Mouse (Mus musculus): Measurements from ENCODE around the gene Shpk.

Gene Shpk

DNA sequence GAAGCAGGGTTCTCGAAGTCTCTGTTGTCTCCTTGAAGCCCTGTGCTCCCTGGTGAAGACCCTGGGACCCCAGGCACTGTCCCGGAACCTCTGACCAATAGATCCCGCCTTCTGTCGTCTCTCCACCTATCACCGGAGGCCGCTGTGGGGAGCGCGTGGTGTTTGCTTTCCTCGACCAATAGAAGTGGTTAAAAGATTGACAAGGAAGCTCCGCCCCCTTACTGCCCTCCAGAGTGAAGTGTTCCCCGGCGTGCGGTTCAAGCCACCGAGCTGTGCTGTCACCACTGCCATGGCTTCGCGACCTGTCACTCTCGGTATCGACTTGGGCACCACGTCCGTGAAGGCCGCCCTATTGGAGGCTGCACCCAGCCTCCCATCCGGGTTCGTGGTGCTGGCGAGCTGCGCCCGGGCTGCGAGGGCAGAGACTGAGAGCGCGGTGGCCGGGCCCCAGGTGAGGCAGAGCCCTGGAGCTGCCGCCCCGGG is at the start of gene Shpk:
Shpk (plus strand) TSS at position 231 of the 483 bp plus-strand sequence.
- peak; percentile 95 for DNase-seq

DNA sequence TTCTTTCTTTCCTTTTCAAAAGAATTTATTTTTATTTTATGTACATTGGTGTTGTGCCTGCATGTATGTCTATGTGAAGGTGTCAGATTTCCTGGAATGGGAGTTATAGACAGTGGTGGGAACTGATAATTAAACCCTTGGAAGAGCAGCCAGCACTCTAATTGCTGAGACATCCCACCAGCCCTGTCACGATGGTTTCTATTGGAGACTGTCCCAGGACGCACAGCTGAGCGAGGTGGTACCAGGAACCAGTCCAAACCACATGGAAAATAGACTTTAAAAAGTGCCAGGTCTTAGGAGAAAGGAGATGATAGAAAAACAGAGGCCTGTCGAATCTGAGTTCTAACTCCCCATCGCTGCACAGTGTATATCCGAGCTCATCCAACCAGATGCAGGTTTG is 44.2 kb upstream of the Shpk start:
- DNase-seq = no peak

DNA sequence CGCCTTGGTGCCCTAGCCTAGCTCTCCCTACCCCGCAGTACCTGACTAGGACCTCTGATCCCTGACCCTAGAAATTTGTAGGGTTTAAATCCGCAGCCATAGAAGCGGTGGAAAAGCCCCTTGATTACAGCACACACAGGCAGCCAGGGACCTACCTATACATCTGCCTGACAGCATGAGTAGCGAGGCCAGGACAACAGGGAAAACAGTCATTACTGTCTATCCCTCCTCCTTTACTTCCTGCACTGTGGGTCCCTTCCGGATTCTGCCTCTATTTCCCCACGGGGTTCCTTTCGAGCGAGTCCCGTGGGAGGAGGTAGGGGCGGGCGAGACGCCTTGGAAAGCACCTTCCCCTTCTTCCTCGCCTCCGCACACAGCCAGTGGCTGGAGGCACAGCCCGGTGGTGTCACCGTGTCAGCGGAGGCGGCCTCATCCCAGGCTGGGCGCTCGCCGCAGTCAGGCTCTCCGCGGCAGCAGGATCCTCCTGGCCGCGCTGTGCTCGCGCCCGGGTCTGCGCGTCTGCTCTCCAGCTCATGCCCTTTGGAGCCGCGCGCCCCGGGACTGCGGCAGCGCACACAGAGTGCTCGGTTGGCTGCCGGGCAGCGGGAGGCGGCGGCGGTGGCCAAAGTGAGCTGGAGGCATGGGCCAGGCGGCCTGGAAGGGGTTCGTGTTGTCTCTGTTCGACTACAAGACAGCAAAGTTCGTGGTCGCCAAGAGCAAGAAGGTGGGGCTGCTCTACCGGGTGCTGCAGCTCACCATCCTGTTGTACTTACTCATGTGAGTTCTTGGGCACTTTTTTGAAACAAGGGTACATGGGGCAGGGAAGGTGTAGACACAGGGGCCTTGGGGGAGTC is 39.1 kb upstream of the Shpk start, which contains the start of gene P2rx5:
P2rx5 (plus strand) TSS at position 465 of the 854 bp plus-strand sequence.
- peak; percentile 78 for DNase-seq

DNA sequence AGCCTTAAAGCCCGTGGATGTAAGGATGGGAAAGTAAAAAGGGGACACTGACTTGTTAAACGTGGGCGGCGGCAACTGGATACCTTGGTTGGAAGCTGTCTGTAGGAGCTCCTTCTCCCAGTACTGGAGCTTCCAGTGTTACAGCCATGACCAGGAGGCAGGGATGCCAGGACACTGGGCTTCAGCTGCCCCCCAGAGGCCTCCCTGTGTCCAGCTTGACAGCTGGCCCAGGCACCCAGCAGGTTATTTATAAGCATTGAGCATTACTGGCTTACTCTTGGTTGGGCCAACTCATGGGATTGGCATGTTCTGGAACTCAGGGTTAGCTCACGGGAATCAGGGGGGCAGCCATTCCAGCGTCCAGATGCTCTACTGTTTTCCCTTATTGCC is 38.5 kb upstream of the Shpk start:
- DNase-seq = peak; percentile 8

DNA sequence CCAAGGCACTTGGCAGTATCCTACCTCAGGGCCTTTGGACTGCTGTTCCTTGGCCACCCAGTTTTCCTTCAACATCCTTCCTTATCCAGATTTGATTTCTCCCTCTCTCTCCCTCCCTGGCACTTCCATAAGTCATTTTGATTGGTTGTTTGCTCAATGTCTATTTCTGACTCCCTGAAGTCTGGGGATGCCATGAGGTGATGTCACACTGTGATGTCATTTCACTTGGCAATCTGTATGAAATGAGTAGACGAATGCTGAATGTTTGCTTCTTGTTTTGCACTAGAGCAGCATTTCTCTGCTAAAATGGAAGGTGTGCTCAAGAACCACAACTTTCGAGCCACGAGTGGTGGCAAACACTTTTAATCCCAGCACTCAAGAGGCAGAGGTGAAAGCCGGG is 37.6 kb upstream of the Shpk start:
- DNase-seq = no peak

DNA sequence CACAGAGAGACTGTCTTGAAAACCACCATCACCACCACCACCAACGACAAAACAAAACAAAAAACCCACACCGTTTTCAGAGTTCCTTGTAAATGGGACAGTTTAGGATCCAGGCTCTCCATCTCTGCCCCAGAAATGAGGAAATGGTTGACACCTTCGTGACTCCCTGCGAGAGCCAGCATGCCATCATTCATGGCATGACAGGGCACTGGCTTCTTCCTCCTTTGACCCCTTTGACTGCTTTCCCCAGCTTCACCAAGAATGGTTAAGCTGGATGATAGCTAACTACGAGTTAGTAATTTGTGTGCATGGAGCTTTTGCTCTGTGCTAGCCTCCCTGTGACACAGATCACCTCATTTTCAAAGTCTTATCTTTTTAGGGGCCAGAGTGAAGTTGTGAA is 37.0 kb upstream of the Shpk start:
- no peak for DNase-seq

DNA sequence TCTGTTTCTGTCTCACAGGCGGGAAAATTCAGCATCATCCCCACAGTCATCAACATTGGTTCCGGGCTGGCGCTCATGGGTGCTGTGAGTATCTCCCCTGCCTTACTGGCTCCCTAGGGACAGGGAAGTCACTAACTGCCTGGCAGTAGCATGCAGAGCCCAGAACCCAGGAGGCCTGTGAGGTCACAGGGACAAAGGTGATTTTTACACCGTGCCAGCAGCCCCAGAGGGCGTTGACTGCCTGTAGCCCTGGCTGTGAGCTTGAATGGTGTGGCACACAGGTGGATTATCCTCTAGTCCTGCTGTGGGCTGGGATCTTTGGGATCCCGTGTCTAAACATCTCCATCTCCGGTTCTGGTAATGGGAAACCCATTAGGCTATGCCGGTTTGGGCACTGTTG is 31.2 kb upstream of the Shpk start:
- no peak for DNase-seq

DNA sequence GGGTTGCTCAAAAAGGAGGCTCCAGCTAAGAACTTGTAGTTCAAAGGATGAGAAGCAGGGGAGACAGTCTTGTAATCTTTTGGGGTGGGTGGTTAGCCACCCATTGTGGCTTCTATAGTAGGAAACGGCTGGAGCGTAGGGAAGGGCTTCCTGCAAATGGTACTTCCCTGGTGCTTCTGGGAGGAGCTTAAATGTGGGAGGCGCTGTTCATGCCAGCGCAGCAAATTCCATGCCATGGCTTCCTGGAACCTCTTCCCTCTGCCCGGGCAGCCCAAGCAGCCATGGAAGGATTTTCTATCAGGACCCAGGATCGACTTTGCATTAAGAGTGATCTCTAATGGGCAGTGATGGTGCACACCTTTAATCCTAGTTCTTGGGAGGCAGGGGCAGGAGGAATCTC is 30.7 kb upstream of the Shpk start:
- DNase-seq = no peak

DNA sequence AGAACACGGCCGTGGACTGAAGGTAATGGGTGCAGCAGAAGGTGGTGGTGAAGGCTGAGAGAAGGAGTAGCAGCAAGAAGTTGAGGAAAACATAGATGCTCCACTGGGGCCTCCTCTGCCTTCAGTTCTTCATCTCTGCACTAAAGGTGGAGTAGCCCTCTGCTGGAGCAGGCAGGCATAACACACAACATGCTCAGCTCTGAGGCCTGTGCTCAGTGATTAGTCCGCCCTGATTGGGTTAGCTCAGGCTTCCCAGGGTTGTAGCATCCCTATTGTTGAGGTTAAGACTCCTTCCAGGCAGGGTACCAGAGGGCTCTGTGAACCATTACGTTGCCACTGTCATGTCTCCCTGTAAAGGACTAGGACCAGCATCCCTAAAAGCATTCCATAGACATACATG is 30.0 kb upstream of the Shpk start:
- DNase-seq = peak; percentile 64

DNA sequence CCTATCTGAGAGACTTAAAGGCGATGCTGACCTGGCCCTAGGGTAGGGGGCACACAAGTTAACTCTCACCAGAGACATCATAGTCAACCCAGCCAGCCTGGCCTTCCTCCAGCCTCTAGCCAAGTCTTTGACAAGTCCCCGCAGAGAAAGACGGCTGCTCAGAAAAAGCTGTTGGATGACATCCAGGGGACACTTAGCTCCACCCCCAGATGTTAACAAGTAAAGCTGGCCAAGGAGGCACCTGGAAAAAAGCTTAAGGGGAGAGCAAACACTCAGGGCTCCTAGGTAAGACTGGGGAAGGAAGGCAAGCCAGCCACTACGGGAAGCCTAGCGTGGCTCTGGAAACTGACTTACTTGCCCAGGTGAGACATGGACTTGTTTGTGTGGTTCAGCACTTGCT is 27.1 kb upstream of the Shpk start:
- DNase-seq = no peak

DNA sequence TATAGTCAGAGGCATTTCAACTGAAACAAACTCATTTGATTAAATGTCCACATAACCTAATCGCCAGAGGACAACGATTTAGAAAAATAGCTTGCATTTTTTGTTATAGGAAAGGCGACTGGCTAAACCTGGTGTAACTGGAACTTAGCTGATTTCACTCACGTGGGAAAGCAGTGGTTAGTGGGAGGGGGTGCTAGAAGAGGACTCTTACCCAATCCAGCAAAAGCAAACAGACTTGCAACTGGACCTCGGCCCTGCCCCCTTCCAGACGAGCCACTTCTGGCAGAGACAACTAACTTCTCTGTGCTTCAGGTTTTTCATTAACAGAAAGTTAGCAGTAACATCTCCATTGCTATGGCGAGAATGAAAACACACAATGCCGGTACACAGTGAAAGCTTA is 23.6 kb upstream of the Shpk start:
- DNase-seq = no peak

DNA sequence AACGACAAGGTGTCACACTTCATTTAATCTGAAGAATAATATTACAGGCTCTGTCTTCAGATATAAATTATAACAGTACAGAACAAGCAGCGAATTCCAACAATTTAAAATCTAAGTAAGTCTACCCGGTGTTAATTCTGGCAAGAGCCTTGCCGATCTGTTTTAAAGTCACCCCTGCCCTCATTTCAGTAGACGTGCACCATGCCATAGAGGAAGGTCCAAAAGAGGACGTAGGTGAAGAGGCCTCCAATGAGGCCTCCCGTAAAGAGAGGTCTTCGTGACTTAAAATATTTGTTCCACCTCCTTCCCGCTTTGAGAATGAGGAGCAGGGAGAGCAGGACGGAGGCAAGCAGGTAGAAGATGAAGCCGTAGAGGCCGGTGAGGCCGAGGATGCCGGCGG is 23.1 kb upstream of the Shpk start:
- no peak for DNase-seq

DNA sequence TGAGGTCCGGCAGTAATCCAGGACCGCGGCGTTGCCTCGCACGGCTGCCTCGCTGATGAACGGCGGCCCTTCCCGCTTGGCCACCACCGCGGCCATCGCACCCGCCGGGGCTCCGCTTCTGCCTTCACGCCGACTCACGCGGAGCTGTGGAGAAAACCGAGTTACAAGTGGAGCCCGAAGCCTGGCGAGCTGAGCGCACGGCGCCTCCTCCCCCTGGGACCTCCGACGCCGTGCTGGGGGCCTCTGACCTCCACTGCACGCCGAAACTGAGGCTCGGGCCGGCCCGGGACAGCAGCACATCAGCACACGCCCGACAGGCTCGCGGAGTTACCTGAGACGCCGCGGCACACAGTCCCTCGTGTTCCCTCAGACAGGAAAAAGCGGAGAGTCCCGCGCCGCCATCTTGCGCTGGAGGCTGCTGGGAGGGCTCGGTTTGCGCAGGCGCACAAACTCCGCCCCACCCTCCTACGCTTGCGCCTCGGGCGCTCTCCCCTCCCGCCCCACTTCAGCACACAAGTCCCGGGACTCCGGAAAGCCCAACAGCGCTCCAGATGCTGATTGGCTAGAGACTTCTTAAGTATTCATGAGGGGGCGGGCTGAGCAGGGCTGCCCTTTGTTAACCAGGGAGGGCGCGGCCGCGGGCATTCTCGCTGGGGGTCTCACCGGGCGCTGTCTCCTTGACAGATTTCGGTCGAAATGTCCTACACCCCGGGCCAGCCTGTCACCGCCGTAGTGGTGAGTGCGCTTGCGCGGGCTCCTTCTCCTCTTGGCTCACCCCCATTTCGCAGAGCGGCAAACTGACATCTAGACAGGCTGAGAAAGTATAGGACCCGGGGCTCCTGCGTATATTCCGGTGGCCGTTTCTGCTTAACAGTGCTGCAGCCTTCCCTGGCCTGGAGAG is 22.4 kb upstream of the Shpk start, which contains the start of the genes Emc6 and Tax1bp3:
Emc6 (minus strand) TSS at position 430 of the 901 bp plus-strand sequence.
Tax1bp3 (plus strand) TSS at position 476 of the 901 bp plus-strand sequence.
- DNase-seq = peak; percentile 99

DNA sequence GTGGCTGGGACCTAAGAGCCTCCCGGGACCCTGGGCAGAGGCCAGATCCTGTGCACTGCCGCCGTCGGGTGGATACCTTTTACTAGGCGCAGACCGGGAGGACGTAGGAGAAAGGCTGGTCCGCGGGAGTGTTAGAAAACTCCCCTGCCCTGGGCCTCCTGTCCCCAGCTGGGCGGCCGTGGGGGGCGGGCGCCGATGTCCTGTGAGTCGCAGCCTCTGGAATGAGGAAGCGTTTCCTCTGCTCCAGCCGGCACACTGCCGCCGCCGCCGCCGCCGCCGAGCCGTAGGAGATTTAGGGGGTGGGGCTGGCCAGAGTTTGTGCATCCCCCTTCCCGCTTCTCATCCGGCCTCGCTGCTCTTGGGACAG is 21.8 kb upstream of the Shpk start:
- peak; percentile 87 for DNase-seq

DNA sequence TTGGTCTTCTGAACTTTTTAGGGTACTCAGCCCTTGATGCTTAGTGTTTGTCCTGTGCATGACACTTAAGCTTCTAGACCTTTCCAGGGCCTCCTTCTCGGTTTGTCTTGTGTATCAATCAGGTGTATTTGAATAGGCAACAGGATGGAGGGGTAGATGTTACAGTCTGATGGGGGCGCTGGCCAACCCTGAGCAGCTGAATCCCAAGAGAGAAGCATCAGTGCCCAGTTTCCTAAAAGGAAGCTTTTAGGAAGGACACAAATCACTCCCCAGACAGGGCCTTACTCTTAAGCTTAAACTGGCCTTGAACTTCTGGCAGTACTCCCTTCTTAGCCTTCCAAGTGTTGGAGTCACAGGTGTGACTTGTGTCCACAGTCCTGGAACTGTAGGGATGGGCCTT is 21.4 kb upstream of the Shpk start:
- no peak for DNase-seq

DNA sequence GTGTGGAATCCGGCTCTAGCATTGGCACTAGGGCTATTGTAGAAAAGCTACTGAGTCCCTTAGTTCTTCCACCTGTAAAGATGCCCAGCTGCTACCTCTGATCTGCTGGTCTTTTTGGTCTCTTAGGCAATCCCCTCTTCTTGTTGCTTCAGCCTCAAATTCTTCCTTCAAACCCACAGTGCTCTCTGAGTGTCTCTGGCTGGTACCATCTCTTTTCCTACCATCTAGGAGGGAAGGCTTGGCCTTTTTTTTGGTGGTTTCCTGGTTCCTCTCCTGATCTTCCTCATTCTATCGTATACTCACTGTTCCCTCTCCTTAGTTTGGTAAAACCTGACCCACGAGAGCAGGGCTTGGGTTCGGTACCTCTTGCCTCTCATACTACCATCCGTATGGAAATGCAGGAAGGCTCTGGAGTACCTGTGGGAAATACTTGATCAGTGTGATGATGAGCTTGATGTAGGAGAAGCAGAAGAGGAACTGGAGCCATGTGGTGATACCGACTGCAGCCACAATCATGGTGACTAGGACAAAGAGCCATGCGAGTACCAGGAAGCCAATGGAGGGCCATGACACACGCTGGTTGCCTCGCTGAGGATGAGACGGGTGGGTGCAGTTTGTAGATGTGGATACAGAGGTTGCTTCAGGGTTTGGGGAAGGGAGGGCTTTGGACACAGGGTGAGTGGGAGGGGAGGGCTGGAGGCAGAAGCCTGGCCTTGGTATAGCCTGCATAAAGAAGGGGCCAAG is 13.2 kb upstream of the Shpk start:
- DNase-seq = no peak

DNA sequence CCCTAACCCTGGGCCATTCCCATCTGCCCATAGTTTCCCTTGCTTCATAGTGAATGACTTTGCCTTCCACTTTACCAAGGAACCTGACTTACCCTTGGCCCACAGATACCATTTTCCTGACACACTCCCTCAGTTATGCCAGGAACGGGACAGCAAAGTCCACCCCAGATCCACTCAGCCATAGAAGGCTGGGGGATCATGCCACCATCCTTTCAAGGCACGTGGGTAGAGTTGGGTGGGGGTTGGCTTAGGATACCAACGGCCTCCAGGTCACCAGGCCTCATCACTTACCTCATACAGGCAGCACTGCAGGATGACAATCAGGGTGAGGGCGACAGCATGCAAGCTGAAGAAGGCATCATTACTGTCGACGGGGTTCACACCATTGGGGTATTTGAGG is 12.0 kb upstream of the Shpk start:
- DNase-seq = no peak

DNA sequence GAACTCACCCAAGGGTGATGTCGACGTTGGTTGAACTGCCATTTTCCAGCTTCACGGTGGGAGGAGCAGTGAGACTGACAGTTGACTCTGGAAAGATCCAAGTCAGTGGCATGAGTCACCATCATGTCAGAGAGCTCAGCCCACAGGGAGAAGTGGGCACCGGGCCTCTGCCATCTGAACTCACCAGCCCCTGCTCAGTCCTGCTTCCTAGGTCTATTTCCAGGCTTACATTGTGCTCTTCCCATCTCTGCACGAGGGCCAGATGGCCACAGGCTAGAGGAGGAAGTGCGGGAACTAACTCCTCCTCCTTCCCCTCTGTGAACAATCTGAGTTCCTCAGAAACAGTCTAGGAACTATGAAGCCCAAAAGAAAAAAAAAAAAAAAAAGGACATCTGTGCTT is 6.2 kb upstream of the Shpk start:
- DNase-seq = no peak

DNA sequence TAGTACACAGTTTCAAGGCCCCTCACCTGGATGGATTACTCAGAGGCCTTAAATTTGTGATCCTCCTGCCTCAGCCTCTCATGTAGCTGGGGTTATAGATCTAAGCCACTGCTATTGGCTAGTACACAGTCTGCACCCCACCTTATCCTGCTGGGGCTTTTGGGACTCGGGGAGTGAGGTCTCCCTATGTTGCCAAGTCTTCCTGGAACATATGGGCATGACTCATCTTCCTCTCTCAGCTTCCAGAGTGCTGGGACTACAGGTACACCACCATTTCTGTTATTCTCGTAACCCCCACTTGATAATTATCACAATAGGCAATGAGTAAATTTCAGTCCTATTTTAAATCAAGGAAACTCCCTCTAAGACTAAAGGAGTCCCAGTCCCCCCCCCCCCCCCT is 4.8 kb upstream of the Shpk start:
- no peak for DNase-seq

DNA sequence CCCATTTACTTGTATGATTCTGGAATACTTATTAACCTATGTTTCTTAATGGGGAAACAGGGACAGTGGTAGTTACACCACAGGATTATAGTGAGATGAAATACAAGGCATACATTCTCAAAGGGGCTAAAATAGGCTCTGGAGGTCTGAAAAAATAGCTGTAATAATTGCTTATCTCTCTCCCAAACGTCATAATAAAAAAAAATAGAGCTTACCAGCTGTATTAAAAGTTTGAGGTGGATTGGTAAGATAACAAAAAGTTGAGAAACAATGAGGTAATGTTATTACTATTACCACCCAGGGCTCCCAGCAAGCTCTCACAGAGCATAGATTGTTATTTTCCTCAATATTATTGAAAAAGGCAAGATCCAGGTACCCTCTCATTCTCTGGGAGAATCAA is 1.1 kb upstream of the Shpk start:
- DNase-seq = no peak

DNA sequence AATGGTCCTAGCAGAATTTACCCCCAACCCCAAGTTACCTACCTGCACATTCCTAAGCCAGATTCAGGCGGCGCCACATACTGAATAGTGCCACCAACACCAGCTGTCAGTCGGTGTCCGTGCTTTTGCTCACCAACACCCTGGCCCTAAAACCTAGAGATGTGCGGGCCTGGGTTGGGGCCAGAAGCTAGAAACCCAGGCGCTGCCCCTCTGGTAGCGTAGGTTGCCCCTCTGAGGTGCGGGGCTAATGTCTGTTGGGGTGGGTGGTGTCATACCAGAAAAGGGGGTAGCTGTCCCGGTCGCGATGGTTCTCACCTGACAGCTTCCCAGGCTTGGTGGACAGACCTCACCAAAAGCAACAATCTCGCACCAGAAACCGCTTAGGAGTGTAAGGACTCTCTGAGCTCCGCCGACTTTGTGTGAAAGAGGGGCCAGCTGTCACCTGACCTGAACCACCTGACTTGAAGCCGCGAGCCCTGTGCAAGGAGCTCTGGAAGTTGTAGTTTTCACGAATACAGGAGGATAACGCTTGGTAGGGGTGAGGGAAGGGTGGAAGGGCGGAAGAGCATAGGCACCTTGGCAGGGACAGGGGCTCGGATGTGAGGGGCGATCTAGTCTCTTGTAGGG is 544 bp upstream of the Shpk start, which contains the start of gene Ctns:
Ctns (minus strand) TSS at position 440 of the 627 bp plus-strand sequence.
- peak; percentile 86 for DNase-seq

DNA sequence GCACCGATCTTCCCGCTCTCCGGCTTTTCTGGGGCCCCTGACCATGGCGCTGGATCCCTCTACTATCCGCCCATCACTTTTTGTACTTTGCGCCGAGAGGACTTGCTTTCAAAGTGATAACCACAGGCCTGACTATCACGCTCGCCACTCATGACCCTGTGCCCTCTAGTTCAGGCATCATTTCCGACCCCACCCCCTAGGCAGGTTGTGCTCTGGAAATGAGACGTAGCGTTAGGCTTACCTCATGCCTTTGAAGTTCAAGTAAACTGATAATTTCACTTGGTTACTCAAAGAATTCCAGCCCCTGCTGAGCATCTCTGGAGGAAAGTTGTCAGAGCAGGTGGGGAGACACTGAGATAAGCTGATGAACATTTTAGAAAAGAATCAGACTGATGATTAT is 619 bp downstream of the Shpk start:
- no peak for DNase-seq

Data from embryo, embryonic 11 days (tissue).